Mouse (Mus musculus): Measurements from ENCODE around the gene Ndufb7.

DNA sequence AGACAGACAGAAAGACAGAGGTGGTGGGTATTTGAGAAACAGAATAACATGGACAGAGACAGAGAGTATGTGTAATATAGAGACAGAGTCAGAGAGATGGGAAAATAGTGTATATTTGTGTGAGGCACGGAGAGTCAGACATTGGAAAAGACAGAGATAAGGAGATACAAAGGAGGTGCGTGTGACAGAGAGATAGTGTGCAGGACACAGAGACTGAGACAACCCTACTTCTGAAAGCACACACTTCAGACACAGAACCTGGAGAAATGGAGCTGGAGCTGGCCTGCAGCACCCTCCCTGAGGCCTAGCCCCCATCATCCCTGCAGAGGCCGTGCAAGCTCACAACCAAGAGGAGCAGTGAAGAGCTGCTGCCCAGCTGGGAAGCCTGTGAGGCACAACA is 3.8 kb upstream of the Ndufb7 start:
- TF ChIP-seq POLR2A (IDR thresholded peaks at IDR 0.05; ENCODE audit: insufficient read length, low read depth) (no peak), CEBPB (IDR thresholded peaks at IDR 0.05; ENCODE audit: insufficient read depth, poor library complexity, severe bottlenecking) (no peak), E2F4 (IDR thresholded peaks at IDR 0.05; ENCODE audit: insufficient read depth) (no peak)

Data from myocyte (in vitro differentiated cells).